Mouse (Mus musculus): ENCODE data around the gene Slc9b1. TPM values are rescaled to one million over a fixed set of nuclear protein-coding genes. Genes with fewer than 3 reads are reported as not detected.

The Slc9b1 gene
- polyA plus RNA-seq (2014; fragmentation: Nextera tagmentation; extraction: Ambion mirVana), result 0.17 TPM in 1 of 2 replicates, not detected in the other

DNA sequence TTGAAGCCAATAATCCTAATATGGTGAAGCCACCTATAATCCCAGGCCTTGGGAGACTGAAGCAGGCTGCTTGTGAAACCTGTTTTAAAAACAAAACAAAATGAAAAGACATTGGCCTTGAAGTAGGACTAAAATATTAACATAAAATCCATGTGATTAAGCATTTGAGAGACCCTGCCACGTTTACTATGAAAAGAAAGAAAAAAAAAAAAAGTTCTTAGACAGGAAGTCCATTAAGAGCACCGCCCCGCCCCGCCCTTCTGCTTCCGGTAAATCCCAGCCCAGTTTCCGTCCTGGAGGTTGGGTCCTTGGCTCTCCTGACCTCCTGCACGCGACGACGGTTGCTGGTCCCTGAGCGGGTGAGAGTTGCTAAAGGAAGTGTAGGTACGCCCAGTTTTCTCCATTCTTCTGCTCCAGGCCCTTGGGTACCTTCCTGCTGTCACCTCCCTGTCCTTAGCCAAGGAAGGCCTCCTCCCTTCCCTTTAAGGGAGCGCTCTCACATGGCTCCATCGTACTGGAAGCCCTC, at the start of gene Slc9b1:
Gene Slc9b1 (plus strand): TSS at position 291 of the 526 bp plus-strand sequence.
- Histone ChIP-seq H3K9me3 (ENCODE audit: control insufficient read depth, low read length) (no peaks in the 10 kb centered on the region), H3K4me3 (ENCODE audit: low read depth, low read length) (no peak within 1 kb of the TSS), H3K4me2 (ENCODE audit: low read depth, low read length) (no peak within 1 kb of the TSS), H3K9ac (replicated peaks; ENCODE audit: low read depth, low read length) (no peak within 1 kb of the TSS), H3K36me3 (ENCODE audit: control insufficient read depth, insufficient read depth, low read length) (no peaks in the 10 kb centered on the region), H3K4me1 (ENCODE audit: control insufficient read depth, insufficient read depth, low read length) (no peaks in the 10 kb centered on the region), H3K27me3 (ENCODE audit: control insufficient read depth, insufficient read depth, low read length) (no peaks in the 10 kb centered on the region), H3K27ac (ENCODE audit: low read depth, low read length) (no peak within 1 kb of the TSS)
- ATAC-seq (ENCODE audit: low read depth), result no peak
- 83% methylated on average over 14 of the region's 14 CpGs for WGBS

- H3K4me3 ChIP-seq (ENCODE audit: low read depth, low read length), result no peak overlapping the region
- no peak for ATAC-seq (ENCODE audit: low read depth)
- 85% methylated on average over 3 of the region's 3 CpGs for WGBS
Observed at GRCm38 (mm10) chr3:135298560-135298959, 49.3 kb upstream of the Slc9b1 start.

GRCm38 (mm10) chr3:135300081-135300480, 47.7 kb upstream of the Slc9b1 start:
- H3K27me3 ChIP-seq (ENCODE audit: control insufficient read depth, insufficient read depth, low read length), result no peaks in the 10 kb centered on the region
- 43% methylated on average over 6 of the region's 6 CpGs for WGBS
- H3K9me3 ChIP-seq (ENCODE audit: control insufficient read depth, low read length), result no peaks in the 10 kb centered on the region

More at GRCm38 (mm10) chr3:135298560-135298959, 49.3 kb upstream of the Slc9b1 start:
- Histone ChIP-seq H3K36me3 (ENCODE audit: control insufficient read depth, insufficient read depth, low read length) (no peaks in the 10 kb centered on the region), H3K27me3 (ENCODE audit: control insufficient read depth, insufficient read depth, low read length) (no peaks in the 10 kb centered on the region), H3K9ac (replicated peaks; ENCODE audit: low read depth, low read length) (no peak overlapping the region), H3K4me1 (ENCODE audit: control insufficient read depth, insufficient read depth, low read length) (no peaks in the 10 kb centered on the region), H3K9me3 (ENCODE audit: control insufficient read depth, low read length) (no peaks in the 10 kb centered on the region), H3K27ac (ENCODE audit: low read depth, low read length) (no peak overlapping the region), H3K4me2 (ENCODE audit: low read depth, low read length) (no peak overlapping the region)

DNA sequence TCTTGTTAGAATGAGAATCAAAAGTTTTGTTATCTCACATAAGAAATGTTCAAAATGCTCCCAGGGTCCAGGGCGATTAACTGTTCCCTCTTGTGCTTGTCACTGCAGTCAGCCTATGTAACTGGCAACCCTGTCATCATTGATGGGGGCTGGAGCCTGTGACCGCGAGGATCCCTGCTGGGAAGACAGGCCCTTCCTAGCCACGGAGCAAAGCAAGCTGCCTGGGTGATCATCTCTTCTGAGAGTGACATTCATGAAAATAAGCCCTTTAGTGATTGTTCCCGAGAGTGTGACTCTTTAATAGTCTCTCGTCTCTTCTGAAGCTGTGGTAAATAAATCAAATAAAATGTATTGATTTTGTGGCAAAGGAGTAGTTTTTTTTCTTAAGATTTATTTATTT, 43.8 kb upstream of the Slc9b1 start:
- no peak overlapping the region for H3K4me3 ChIP-seq (ENCODE audit: low read depth, low read length)
- H3K9me3 ChIP-seq (ENCODE audit: control insufficient read depth, low read length), result no peaks in the 10 kb centered on the region
- no peak overlapping the region for H3K27ac ChIP-seq (ENCODE audit: low read depth, low read length)
- no peak overlapping the region for H3K9ac ChIP-seq (replicated peaks; ENCODE audit: low read depth, low read length)
- no peaks in the 10 kb centered on the region for H3K36me3 ChIP-seq (ENCODE audit: control insufficient read depth, insufficient read depth, low read length)
- WGBS, result 9% methylated on average over 6 of the region's 6 CpGs
- no peak overlapping the region for H3K4me2 ChIP-seq (ENCODE audit: low read depth, low read length)
- H3K4me1 ChIP-seq (ENCODE audit: control insufficient read depth, insufficient read depth, low read length), result no peaks in the 10 kb centered on the region
- no peak for ATAC-seq (ENCODE audit: low read depth)
- H3K27me3 ChIP-seq (ENCODE audit: control insufficient read depth, insufficient read depth, low read length), result no peaks in the 10 kb centered on the region

More at GRCm38 (mm10) chr3:135300081-135300480, 47.7 kb upstream of the Slc9b1 start:
- no peak overlapping the region for H3K4me3 ChIP-seq (ENCODE audit: low read depth, low read length)
- H3K36me3 ChIP-seq (ENCODE audit: control insufficient read depth, insufficient read depth, low read length), result no peaks in the 10 kb centered on the region
- H3K4me2 ChIP-seq (ENCODE audit: low read depth, low read length), result no peak overlapping the region
- no peaks in the 10 kb centered on the region for H3K4me1 ChIP-seq (ENCODE audit: control insufficient read depth, insufficient read depth, low read length)
- H3K27ac ChIP-seq (ENCODE audit: low read depth, low read length), result no peak overlapping the region
- H3K9ac ChIP-seq (replicated peaks; ENCODE audit: low read depth, low read length), result no peak overlapping the region
- no peak for ATAC-seq (ENCODE audit: low read depth)

- Histone ChIP-seq H3K4me2 (ENCODE audit: low read depth, low read length) (no peak overlapping the region), H3K9me3 (ENCODE audit: control insufficient read depth, low read length) (no peaks in the 10 kb centered on the region), H3K27me3 (ENCODE audit: control insufficient read depth, insufficient read depth, low read length) (no peaks in the 10 kb centered on the region), H3K27ac (ENCODE audit: low read depth, low read length) (no peak overlapping the region), H3K36me3 (ENCODE audit: control insufficient read depth, insufficient read depth, low read length) (no peaks in the 10 kb centered on the region), H3K9ac (replicated peaks; ENCODE audit: low read depth, low read length) (no peak overlapping the region), H3K4me3 (ENCODE audit: low read depth, low read length) (no peak overlapping the region), H3K4me1 (ENCODE audit: control insufficient read depth, insufficient read depth, low read length) (no peaks in the 10 kb centered on the region)
- ATAC-seq (ENCODE audit: low read depth), result no peak
- 15% methylated on average over 9 of the region's 9 CpGs for WGBS
Observed at GRCm38 (mm10) chr3:135304566-135304965, 43.3 kb upstream of the Slc9b1 start.

DNA sequence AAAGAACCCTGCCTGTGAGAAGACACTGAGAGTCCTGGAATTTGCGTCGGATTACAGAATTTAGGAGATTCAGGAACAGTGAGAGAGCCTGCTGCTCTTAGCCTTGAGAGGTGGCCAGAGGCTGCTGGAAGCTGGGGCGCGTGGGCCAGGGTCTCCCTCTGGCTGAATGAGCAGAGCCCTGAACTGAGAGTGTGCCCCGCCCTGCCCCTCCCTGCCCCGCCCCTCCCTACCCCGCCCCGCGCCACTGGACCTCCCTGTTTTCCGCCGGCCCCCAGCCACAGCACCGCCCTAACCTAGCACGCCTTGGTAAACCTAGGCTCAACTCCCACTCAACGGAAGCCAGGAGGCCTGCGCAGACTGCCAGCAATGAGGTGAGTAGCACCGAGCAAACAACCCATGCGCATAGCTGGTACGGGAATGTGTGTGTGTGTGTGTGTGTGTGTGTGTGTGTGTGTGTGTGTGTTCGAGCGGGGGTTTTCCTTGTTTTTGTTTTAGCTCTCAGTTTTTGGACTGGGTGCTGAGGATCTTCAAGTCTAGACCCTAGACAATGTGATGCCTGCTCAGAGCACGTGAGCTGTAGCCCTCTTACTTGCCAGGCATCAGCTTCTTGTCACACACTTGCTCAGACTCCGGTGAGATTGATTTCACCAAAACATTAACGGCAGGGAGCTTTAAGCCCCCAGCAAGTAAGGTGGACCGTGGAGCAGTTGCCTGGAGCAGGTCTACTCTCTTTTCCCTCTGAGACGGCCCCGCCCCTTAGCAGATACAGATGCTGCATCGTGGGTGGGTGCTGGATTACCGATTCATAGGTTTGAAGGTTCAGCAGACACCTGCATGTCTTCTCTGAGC, 40.2 kb upstream of the Slc9b1 start, which contains the start of gene Slc9b2:
Gene Slc9b2 (plus strand): TSS at position 290 of the 849 bp plus-strand sequence.
- Histone ChIP-seq H3K27me3 (ENCODE audit: control insufficient read depth, insufficient read depth, low read length) (no peaks in the 10 kb centered on the region), H3K9me3 (ENCODE audit: control insufficient read depth, low read length) (no peaks in the 10 kb centered on the region), H3K4me1 (ENCODE audit: control insufficient read depth, insufficient read depth, low read length) (no peaks in the 10 kb centered on the region), H3K27ac (ENCODE audit: low read depth, low read length) (no peak within 1 kb of the TSS), H3K36me3 (ENCODE audit: control insufficient read depth, insufficient read depth, low read length) (no peaks in the 10 kb centered on the region), H3K4me3 (ENCODE audit: low read depth, low read length) (peak within 1 kb of the TSS; percentile 22), H3K9ac (replicated peaks; ENCODE audit: low read depth, low read length) (peak within 1 kb of the TSS; percentile 11; the same call in 1 of the 2 replicates), H3K4me2 (ENCODE audit: low read depth, low read length) (peak within 1 kb of the TSS; percentile 53)
- 13% methylated on average over 28 of the region's 28 CpGs for WGBS
- ATAC-seq (ENCODE audit: low read depth), result peak; percentile 82

DNA sequence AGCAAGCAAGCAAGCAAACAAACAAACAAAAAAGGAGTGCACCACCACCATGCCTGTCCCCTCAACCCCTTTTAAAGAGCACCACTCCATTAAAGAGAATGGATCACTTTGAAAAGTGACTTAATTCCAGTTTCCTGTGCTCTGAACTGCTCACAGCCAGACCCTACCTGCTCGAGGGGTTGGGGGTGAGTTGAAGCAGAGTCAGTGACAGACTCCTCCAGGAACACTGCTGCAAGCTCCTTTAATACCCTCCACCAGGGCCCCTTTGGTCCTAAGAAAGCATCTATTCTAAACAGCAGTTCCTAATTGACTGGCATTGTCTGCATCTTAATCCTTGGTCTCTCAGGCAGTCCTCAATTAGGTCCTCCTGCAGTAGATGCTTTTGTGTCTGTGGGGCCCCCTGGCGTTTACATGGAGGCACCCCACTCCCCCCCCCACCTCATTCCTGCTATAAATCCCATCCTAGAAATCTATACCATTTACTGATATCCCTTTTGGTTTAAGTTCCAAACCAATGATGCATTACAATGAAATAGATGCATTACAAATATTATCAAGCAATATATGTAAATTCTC, 34.8 kb upstream of the Slc9b1 start:
- no peak for ATAC-seq (ENCODE audit: low read depth)
- H3K27me3 ChIP-seq (ENCODE audit: control insufficient read depth, insufficient read depth, low read length), result no peaks in the 10 kb centered on the region
- no peak overlapping the region for H3K27ac ChIP-seq (ENCODE audit: low read depth, low read length)
- no peak overlapping the region for H3K4me2 ChIP-seq (ENCODE audit: low read depth, low read length)
- no peaks in the 10 kb centered on the region for H3K36me3 ChIP-seq (ENCODE audit: control insufficient read depth, insufficient read depth, low read length)
- no peaks in the 10 kb centered on the region for H3K4me1 ChIP-seq (ENCODE audit: control insufficient read depth, insufficient read depth, low read length)
- 29% methylated on average over 2 of the region's 2 CpGs for WGBS
- H3K4me3 ChIP-seq (ENCODE audit: low read depth, low read length), result no peak overlapping the region
- H3K9me3 ChIP-seq (ENCODE audit: control insufficient read depth, low read length), result no peaks in the 10 kb centered on the region
- H3K9ac ChIP-seq (replicated peaks; ENCODE audit: low read depth, low read length), result no peak overlapping the region

- WGBS, result 47% methylated on average over 2 of the region's 2 CpGs
- ATAC-seq (ENCODE audit: low read depth), result no peak; the same call in 1 of the 2 replicates
- Histone ChIP-seq H3K9me3 (ENCODE audit: control insufficient read depth, low read length) (no peaks in the 10 kb centered on the region), H3K36me3 (ENCODE audit: control insufficient read depth, insufficient read depth, low read length) (no peaks in the 10 kb centered on the region), H3K4me2 (ENCODE audit: low read depth, low read length) (no peak overlapping the region), H3K4me3 (ENCODE audit: low read depth, low read length) (no peak overlapping the region), H3K27me3 (ENCODE audit: control insufficient read depth, insufficient read depth, low read length) (no peaks in the 10 kb centered on the region), H3K4me1 (ENCODE audit: control insufficient read depth, insufficient read depth, low read length) (no peaks in the 10 kb centered on the region), H3K9ac (replicated peaks; ENCODE audit: low read depth, low read length) (no peak overlapping the region), H3K27ac (ENCODE audit: low read depth, low read length) (no peak overlapping the region)
Observed at GRCm38 (mm10) chr3:135313727-135314126, 34.1 kb upstream of the Slc9b1 start.

- no peaks in the 10 kb centered on the region for H3K9me3 ChIP-seq (ENCODE audit: control insufficient read depth, low read length)
- no peaks in the 10 kb centered on the region for H3K27me3 ChIP-seq (ENCODE audit: control insufficient read depth, insufficient read depth, low read length)
- no peak for ATAC-seq (ENCODE audit: low read depth)
- no peak overlapping the region for H3K4me2 ChIP-seq (ENCODE audit: low read depth, low read length)
- no peaks in the 10 kb centered on the region for H3K4me1 ChIP-seq (ENCODE audit: control insufficient read depth, insufficient read depth, low read length)
- H3K9ac ChIP-seq (replicated peaks; ENCODE audit: low read depth, low read length), result no peak overlapping the region
- H3K4me3 ChIP-seq (ENCODE audit: low read depth, low read length), result no peak overlapping the region
- H3K27ac ChIP-seq (ENCODE audit: low read depth, low read length), result no peak overlapping the region
- no peaks in the 10 kb centered on the region for H3K36me3 ChIP-seq (ENCODE audit: control insufficient read depth, insufficient read depth, low read length)
- 67% methylated on average over 2 of the region's 2 CpGs for WGBS
Observed at GRCm38 (mm10) chr3:135314811-135315210, 33.0 kb upstream of the Slc9b1 start.
